In the genomic region with DNA sequence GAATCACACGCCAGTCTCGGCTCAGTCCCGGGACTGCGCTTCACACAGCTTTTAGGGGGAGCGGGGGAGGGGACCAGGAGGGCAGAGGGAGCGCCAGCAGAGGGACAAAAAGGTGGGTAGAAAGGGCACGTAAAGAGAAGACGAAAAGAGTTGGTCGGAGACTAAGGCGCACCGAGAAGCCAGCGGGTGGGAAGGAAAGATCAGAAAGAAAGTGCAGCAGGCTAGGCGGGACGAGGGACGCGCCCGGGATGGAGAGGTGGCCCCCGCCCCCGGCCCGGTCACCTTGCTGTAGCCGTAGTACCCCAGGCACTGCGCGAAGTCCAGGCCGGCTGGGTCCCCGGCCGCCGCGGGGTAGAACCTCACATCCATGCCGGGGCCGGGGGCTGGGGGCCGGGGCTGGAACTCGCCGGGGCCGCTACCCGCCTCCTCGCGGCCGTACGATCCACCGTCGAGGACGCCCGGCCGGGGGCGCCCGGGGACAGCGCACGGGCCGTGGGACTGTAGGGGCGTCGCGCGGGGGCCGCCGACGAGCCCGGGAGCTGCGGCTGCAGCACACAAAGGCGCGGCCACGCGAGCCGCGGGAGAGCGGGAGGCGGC, we compare ENCODE assay signal across 8 mouse cellular contexts. TPM values are rescaled to one million over a fixed set of nuclear protein-coding genes. Genes with fewer than 3 reads are reported as not detected.
A peak's percentile ranks its signal among the peaks of the same experiment; 100 is the strongest.
DNase-seq lines count a peak whose midpoint lies in the region; ATAC-seq lines count a peak whose summit lies in the region.

No protein-coding gene starts in this region.

- peak; percentile 40 for ATAC-seq in heart, embryonic 11.5 days (replicated peaks; ENCODE audit: insufficient number of reproducible peaks, low FRiP score, low TSS enrichment)
- ATAC-seq in heart, embryonic 12.5 days (ENCODE audit: insufficient number of reproducible peaks, low FRiP score), result peak; percentile 65
- peak; percentile 63 for ATAC-seq in midbrain, embryonic 12.5 days (ENCODE audit: low FRiP score, low read depth)
- ATAC-seq in monocyte, adult 5-6 weeks (replicated peaks; ENCODE audit: insufficient number of reproducible peaks, low FRiP score, low TSS enrichment, poor library complexity, severe bottlenecking), result no peak

- peak overlapping the region; percentile 58 for H3K27ac ChIP-seq in heart, embryonic 11.5 days (ENCODE audit: low read depth, low read length)
- H3K27ac ChIP-seq in brown adipose tissue, adult 24 weeks (replicated peaks; ENCODE audit: low read depth, low read length), result no peak overlapping the region
- peak overlapping the region; percentile 90 for H3K27ac ChIP-seq in heart, embryonic 12.5 days (ENCODE audit: poor library complexity, severe bottlenecking)
- peak overlapping the region; percentile 99 for H3K27ac ChIP-seq in midbrain, embryonic 12.5 days (replicated peaks)

- peaks cover 2% of the 10 kb centered on the region; the same call in 1 of the 2 replicates for H3K4me1 ChIP-seq in heart, embryonic 11.5 days (ENCODE audit: control insufficient read depth, insufficient read depth, low read length)
- no peaks in the 10 kb centered on the region for H3K4me1 ChIP-seq in brown adipose tissue, adult 24 weeks (ENCODE audit: control insufficient read depth, insufficient read depth, insufficient read length, low read length)
- peaks cover 34% of the 10 kb centered on the region for H3K4me1 ChIP-seq in heart, embryonic 12.5 days (replicated peaks)
- H3K4me1 ChIP-seq in midbrain, embryonic 12.5 days, result peaks cover 39% of the 10 kb centered on the region

- H3K27me3 ChIP-seq in heart, embryonic 11.5 days (ENCODE audit: control insufficient read depth, insufficient read depth, low read length), result peaks cover 11% of the 10 kb centered on the region
- H3K27me3 ChIP-seq in heart, embryonic 12.5 days (replicated peaks), result peaks cover 10% of the 10 kb centered on the region
- peaks cover 4% of the 10 kb centered on the region; the same call in 1 of the 2 replicates for H3K27me3 ChIP-seq in midbrain, embryonic 12.5 days

- peak overlapping the region; percentile 79 for H3K4me3 ChIP-seq in heart, embryonic 11.5 days (ENCODE audit: low read depth, low read length)
- peak overlapping the region; percentile 48 for H3K4me3 ChIP-seq in brown adipose tissue, adult 24 weeks (ENCODE audit: insufficient read depth, low read depth, low read length)
- H3K4me3 ChIP-seq in heart, embryonic 12.5 days, result peak overlapping the region; percentile 89
- H3K4me3 ChIP-seq in midbrain, embryonic 12.5 days, result peak overlapping the region; percentile 96

- under 1% methylated on average over 47 of the region's 66 CpGs for WGBS in heart, embryonic 11.5 days (ENCODE audit: insufficient replicate concordance)
- WGBS in heart, embryonic 12.5 days, result under 1% methylated on average over 63 of the region's 66 CpGs
- WGBS in midbrain, embryonic 12.5 days, result under 1% methylated on average over 24 of the region's 66 CpGs

- H3K4me2 ChIP-seq in heart, embryonic 11.5 days, result peak overlapping the region; percentile 68
- peak overlapping the region; percentile 81 for H3K4me2 ChIP-seq in heart, embryonic 12.5 days
- H3K4me2 ChIP-seq in midbrain, embryonic 12.5 days (replicated peaks), result peak overlapping the region; percentile 60

- H3K9me3 ChIP-seq in heart, embryonic 11.5 days (replicated peaks; ENCODE audit: control insufficient read depth, low read length), result no peaks in the 10 kb centered on the region
- H3K9me3 ChIP-seq in heart, embryonic 12.5 days (replicated peaks), result no peaks in the 10 kb centered on the region
- no peaks in the 10 kb centered on the region for H3K9me3 ChIP-seq in midbrain, embryonic 12.5 days

- no peaks in the 10 kb centered on the region for H3K36me3 ChIP-seq in heart, embryonic 11.5 days (ENCODE audit: control insufficient read depth, insufficient read depth, low read length)
- H3K36me3 ChIP-seq in heart, embryonic 12.5 days, result no peaks in the 10 kb centered on the region
- peaks cover 2% of the 10 kb centered on the region; the same call in 1 of the 2 replicates for H3K36me3 ChIP-seq in midbrain, embryonic 12.5 days

- H3K9ac ChIP-seq in heart, embryonic 11.5 days (ENCODE audit: low read depth, low read length), result peak overlapping the region; percentile 88
- peak overlapping the region; percentile 98 for H3K9ac ChIP-seq in heart, embryonic 12.5 days
- peak overlapping the region; percentile 99 for H3K9ac ChIP-seq in midbrain, embryonic 12.5 days (replicated peaks)

- no peak for DNase-seq in heart, adult 8-10 months (ENCODE audit: low spot score)
- peak; percentile 41 to 61 for DNase-seq in kidney, postnatal 4 days
- DNase-seq in thymus, postnatal 25 days, result peak; percentile 62

RNA-seq across cellular contexts. Expression of a gene that starts 0.5 kb away (rescaled TPM):
- polyA plus RNA-seq in heart, embryonic 11.5 days (2014; fragmentation: Nextera tagmentation; extraction: Ambion mirVana), result 9.9 and 10.1 TPM in 2 replicates
- 1 to 10 TPM; 1.9 to 2.7 (median 2.3) TPM for total RNA-seq in heart, adult 8-10 months (2022)
- polyA plus RNA-seq in brown adipose tissue, adult 24 weeks (2012; ENCODE audit: insufficient read depth, insufficient read length, missing spikeins), result not detected in 2 replicates
- polyA plus RNA-seq in heart, embryonic 12.5 days (2016; fragmentation: Nextera tagmentation; extraction: Ambion mirVana), result 18.4 and 20.3 TPM in 2 replicates
- 61.5 and 69.7 TPM in 2 replicates for polyA plus RNA-seq in midbrain, embryonic 12.5 days (2016; fragmentation: Nextera tagmentation; extraction: Ambion mirVana)
- total RNA-seq in monocyte, adult 5-6 weeks (2017), result not detected in 3 replicates

Comparison
In these comparisons a context has a peak if more than half of its experiments do, and no peak if none do; other contexts are left out.
1. RNA of a gene that starts 0.5 kb away (polyA plus RNA-seq): 61.5 to 69.7 TPM in midbrain, embryonic 12.5 days, 18.4 to 20.3 TPM in heart, embryonic 12.5 days and 9.9 to 10.1 TPM in heart, embryonic 11.5 days; not detected in brown adipose tissue, adult 24 weeks; every median in the first group is over 10 times any median in the second.
2. Peak in every context shown above with its lines, with median percentiles within 50 percentile points of each other: H3K4me2 ChIP-seq, H3K4me3 ChIP-seq and H3K9ac ChIP-seq.